Mouse (Mus musculus) erythroid progenitor cell, adult 5-6 weeks (primary cell): Measurements from ENCODE around the gene Kng1. TPM values are rescaled to one million over a fixed set of nuclear protein-coding genes. Genes with fewer than 3 reads are reported as not detected.
"Not testable (repeated sequence)": the region's sequence is repeated elsewhere in the genome, so short reads cannot be mapped to it uniquely, and the experiment has no call there.

Source experiments
- ATAC-seq: replicated peaks from 2 replicates; pipeline ENCODE4 v1.8.0; 2016; ENCODE audit warnings: moderate number of reproducible peaks, mild to moderate bottlenecking, moderate TSS enrichment, inconsistent platforms; ENCODE audit not compliant: poor library complexity, low FRiP score, severe bottlenecking
- total RNA-seq, 2 experiments: library from RNA; stranded (forward) in 1 of 2; stranded (reverse) in 1 of 2; fragments of 150-400 nt in 1 of 2; fragments of 186-747, 209-891 nt in 1 of 2; gene quantifications; 2 replicates each; pipeline versions ENCODE4 v1.2.3 to v1.2.4; 2015 to 2017; ENCODE audit warnings: low replicate concordance in 2 of 2

The Kng1 gene
- 0.72 and 3.4 TPM in 2 replicates for total RNA-seq (2015; ENCODE audit: low replicate concordance)
- not detected in 2 replicates for total RNA-seq (2017; ENCODE audit: low replicate concordance)

DNA sequence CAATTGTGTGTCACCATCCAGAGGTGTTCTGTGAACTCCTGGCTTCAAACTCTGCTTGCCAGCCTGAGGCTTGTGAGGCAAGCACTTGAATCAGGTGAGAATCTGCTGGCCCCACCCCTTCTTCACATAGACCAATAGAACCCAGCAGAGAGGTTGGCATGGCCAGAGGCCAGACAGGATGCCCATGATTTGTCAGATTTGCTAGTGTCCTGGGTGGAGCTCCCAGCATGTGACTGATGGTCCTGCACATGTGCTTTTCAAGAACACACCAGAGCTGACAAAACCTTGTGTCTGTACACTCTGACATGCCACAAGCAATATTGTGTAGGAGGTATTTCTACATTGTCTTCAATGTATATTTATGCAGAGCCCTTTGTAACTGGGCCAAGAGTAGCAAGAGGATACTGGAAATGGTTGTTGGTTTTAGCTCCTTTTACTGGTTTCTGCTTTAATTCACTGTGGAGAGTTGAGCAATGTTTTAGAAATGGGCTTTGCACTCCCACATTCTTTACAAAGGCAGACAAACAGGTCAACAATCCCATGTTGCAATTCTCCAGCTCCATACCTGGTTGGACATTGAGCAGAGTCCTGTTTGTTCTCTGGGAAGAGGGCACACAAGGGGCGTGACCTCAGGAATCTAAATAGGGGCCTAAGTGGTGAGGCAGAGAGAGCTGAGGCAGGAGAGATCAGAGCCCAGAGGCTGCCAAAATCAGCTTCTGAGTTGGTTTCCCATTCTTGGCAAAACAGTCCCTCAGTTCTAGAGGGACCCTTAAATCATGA lies at the start of gene Kng1:
TSS of gene Kng1 (plus strand) at position 198 of the 780 bp plus-strand sequence.
- ATAC-seq = not testable (repeated sequence)

DNA sequence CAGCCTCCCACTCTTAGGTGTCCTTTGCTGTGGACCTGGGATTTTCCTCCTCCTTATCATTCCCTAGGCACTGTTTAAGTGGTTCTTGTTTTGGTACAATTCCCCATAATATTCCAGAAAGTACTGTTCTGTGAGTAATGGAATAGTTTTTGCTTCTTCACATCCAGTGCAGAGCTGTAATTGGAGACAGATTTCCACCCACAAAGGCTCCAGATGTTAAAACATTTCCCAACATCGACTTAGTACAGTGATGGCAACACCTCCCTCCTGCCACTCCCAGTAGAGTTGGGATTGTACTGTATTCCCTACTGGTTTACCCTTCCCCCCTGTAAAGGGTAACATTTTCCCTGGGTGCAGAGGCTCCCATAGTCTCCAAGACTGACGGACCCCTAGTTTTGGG lies 43.9 kb upstream of the Kng1 start:
- ATAC-seq = not testable (repeated sequence)

DNA sequence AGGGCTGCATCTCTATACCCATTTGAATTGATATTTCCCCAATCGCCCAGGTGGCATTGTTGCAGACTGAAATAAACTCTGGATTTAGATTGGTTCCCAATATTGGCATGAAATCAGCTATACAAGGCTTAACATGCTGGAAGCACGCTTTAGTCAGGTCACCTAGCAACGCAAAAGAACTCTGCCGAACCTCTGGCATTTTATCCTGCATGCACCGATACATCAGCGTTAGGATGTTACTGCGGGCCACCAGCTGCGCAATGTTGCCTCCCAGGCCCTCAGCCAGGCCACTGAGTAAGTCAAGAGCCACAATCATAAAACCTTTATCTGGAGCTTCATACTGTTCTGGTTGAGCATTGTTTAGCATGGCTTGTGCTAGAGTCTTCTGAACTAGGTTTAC lies 43.0 kb upstream of the Kng1 start:
- not testable (repeated sequence) for ATAC-seq

DNA sequence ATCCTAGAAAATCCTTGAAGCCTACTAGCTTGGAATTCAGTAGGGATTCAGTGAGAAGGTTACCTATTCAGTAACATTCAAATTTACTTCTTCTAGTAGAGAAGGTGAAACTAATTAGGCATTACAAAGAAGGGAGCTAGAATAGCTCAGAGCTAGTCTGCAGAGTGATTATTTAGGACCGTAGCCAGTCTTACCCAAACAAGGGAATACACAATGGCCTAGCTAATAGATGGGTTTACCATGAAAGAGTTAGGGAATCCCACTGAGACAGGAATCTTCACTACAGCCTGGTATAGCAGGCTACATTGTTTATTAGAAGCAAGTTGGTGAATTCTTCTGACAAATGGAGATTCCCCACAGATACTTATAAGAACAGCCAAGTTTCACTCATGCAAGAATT lies 37.1 kb upstream of the Kng1 start:
- not testable (repeated sequence) for ATAC-seq

DNA sequence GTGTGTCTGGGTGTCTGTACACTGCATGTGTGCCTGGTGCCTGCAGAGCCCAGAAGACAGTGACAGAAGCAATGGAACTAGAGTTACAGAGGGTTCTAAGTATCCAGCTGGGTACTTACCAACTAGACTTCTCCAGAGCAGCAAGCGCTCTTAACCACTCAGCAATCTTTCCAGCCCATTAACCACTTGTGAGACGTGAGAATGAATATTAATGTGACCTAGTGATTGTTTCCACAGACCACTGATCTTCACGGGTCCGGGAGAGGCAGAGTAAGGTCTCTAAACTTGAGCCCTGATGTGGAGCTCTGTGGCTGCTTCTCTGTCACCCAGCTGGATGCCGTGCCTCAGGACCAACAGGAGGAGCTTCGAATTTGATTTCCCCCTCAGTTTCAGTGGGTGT lies 32.6 kb upstream of the Kng1 start:
- no peak for ATAC-seq

DNA sequence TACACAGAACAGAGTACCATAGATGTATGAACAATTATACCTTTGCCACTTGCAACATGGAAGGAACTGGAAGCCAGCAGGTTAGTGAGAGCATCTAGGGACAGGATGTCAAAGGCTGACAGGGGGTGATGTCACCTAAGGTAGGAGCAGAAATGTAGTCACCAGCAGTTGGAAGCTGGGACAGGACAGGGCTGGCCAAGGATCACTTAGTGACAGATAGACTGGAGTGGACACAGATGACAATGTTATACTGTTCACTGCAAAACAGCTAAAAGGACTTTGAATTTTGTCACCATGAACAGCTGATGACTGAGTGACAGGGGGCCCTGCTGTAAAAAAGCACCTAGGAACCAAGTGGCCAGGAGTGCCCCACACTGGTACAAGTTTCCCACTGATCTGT lies 31.1 kb upstream of the Kng1 start:
- no peak for ATAC-seq

DNA sequence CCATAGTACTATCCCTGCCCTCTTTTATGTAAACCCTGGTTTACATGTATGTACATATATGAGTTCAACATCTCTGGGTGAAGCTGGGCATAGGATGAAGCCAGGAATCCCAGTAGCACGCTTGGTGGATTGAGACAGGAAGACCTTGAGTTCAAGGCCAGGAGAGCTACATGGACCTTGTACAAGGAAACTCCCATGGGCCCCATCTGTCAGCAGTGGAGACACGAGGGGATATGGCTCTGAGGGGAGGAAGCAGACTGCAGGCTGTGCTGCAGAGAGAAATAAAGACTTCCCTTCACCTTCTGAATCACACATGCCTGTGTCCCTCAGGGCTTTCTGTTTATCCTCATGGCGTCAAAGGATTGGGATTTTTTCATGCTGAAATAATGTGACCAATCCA lies 30.3 kb upstream of the Kng1 start:
- not testable (repeated sequence) for ATAC-seq

DNA sequence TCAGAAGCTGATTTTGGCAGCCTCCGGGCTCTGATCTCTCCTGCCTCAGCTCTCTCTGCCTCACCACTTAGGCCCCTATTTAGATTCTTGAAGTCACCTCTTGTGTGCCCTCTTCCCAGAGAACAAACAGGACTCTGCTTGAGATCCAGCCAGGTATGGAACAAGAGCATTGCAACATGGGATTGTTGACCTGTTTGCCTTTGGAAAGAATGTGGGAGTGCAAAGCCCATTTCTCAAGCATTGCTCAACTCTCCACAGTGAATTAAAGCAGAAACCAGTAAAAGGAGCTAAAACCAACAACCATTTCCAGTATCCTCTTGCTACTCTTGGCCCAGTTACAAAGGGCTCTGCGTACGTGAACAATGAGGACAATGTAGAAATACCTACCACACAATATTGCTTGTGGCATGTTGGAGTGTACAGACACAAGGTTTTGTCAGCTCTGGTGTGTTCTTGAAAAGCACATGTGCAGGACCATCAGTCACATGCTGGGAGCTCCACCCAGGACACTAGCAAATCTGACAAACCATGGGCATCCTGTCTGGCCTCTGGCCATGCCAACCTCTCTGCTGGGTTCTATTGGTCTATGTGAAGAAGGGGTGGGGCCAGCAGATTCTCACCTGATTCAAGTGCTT lies 28.6 kb upstream of the Kng1 start, which contains the start of gene Kng2:
TSS of gene Kng2 (minus strand) at position 517 of the 635 bp plus-strand sequence.
- not testable (repeated sequence) for ATAC-seq

DNA sequence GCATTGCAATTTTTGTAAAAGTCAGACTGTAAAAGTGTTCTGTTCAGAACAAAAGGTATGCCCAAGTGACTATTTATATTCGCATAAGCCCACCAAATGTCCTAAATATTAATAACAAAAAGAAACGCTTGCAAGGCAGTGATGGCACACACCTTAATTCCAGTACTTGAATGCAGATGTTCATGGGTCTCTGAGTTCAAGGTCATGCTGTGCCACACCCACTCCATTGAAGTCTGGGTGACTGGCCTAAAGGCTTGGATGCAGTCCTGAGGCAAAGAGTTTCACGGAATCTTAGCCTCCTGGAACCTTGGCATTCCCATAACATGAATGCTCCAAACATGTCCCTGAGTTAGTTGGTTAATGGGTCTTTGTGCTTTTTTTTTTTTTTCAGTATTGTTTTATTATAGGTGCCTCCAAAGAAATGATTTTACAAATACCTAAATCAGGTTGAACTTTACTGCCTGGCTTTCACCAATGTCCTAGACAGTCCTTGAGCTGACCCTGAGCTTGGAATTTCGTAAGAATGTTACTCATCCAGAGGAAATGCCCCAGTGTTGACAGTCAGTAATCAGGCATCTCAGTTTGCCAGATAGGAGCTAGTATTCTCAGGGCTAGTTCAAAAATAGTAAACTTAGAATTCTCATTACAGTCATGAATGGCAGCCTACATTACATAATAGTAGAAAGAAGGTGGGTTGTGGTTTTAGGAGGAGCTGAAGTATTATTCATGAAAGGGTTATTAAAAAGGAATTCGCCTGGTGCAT lies 26.8 kb upstream of the Kng1 start:
- ATAC-seq = no peak

DNA sequence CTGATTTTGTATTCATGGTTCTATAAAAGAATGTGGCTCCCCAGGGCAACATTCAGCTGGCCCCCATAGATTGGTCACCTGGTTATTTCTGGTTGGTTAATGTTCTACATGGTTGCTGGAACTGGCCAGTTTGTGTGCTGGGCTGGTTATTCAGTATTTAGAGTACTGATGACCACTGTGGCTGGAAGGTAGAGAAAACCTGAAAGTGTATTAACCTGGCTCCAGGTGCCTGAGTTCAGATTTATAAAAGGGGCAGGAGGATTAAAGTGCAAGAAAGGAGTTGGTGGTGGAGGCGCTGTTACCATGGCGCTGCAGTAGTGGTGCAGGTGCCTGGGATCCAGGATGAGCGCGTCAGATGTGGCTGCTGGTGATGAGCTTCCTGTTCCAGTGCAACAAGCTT lies 24.0 kb upstream of the Kng1 start:
- no peak for ATAC-seq

DNA sequence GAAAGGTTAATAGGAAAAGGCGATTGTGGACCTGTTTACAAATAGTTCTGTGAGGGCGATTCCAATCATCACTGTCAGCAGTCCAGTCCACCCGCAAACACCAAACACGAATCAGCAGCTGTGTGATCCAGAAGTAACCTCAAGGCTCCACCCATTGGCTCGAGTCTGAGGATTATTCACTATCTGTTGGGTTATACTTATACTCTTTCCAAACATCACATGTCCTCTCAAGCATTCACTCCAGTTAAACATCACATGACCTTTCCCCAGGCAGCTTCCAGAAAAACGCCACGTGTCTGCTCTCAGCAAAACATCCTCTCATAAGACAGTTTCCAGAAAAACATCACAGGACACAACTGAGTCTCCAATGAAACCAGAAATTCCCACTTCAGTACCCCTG lies 19.9 kb upstream of the Kng1 start:
- no peak for ATAC-seq

DNA sequence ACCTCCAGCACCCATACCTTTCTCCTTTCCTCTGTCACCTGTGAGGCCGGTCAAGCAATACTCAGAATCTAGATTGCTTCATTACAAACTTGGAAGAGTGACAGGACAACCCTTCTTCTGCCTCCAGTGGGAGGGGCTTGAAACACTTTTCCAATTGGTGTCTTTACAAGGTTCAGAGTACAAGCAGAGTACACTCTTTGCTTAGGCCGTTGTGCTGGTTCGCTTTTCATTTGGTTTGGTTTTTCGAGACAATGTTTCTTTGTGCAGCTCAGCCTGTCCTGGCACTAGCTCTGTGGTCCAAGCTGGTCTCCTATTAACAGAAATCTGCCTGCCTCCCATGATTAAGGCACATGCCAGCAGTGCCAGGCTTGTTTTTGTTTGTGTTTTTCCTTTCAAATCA lies 18.4 kb upstream of the Kng1 start:
- no peak for ATAC-seq

DNA sequence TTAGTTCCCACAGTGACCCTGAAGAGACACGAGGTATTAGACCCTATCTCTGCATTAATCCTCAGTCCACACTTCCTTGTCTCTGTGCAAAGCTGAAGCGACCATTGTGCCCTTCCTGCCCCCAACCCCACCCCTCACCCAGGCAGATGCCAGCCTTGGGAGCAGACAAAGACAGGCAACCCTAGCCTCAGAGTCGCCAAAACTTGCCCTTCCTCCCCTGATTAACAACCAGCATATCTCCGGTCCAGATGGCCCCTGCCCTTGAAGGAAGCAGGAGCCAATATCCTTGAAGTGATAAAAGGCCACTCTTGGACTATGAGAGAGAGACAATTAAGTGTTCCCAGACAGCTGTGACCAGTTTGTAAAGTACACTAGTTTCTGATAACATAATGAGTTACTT lies 16.8 kb upstream of the Kng1 start:
- ATAC-seq = no peak

DNA sequence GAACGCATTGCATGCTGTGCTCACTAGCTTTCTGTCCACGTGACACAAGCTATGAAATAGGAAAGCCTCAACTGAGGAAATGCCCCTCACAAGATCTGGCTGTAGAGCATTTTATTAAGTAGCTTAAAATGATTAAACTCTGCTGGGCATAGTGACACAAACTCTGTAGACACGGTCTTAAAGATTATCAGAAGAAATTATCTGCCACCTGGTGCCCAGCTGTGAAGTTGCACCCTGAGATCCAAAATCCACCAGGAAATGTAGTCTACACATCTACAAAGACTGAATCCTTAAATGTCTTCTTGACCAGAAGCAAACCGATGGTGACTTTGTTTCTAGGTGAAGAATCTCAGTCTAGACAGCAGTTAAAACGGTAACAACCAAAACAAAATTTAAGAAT lies 11.3 kb upstream of the Kng1 start:
- ATAC-seq = no peak

DNA sequence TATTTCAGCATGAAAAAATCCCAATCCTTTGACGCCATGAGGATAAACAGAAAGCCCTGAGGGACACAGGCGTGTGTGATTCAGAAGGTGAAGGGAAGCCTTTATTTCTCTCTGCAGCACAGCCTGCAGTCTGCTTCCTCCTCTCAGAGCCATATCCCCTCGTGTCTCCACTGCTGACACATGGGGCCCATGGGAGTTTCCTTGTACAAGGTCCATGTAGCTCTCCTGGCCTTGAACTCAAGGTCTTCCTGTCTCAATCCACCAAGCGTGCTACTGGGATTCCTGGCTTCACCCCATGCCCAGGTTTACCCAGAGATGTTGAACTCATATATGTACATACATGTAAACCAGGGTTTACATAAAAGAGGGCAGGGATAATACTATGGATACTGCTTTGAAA lies 2.0 kb downstream of the Kng1 start:
- ATAC-seq = not testable (repeated sequence)

DNA sequence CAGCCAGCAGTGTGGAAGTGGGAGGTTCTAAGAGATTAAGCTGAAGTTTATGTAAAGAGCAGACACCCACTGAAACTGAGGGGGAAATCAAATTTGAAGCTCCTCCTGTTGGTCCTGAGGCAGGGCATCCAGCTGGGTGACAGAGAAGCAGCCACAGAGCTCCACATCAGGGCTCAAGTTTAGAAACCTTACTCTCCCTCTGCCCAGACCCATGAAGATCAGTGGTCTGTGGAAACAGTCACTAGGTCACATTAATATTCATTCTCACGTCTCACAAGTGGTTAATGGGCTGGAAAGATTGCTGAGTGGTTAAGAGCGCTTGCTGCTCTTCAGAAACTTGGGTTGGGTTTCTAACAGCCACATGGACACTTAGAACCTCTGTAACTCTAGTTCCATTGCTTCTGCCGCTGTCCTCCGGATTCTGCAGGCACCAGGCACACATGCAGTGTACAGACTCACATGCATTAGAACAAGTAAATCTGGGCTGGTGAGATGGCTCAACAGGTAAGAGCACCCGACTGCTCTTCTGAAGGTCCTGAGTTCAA lies 3.2 kb downstream of the Kng1 start:
- ATAC-seq = not testable (repeated sequence)

DNA sequence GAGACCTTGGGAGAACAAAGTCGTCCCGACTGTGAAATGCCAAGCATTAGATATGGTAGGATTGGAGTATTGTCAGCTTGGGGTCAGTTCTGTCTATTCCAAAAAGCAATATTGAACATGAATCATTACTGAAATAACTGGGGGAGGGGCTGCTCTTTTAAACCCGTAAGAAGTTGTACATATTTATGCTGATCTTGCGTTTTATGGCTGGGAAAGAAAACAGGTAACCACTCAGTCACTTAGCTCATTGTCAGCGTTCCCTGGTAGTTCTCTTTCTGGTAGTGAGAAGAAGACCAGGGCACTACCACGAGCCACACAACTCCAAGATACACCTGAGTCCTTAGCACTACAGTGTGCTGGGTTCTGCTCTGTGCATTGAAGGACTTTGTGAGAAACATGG lies 19.9 kb downstream of the Kng1 start:
- ATAC-seq = not testable (repeated sequence)

DNA sequence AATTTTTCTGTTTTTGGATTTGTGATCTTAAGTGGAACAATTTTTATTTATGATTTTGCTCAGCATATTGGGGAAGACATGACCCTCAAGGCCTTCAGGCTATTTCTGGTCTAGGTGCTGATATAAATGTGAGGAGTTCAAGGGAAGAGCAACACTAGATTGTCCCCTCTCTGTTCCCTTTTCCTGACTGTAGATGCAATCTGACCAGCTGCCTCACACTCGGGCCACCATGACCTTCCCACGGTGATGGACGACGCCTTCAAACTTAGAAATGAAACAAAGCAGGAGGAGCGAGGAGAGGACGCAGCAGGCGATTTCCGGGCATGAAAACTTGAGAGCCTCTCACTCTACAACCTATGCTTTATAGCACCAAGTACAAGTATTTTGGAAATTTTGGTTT lies 29.5 kb downstream of the Kng1 start:
- not testable (repeated sequence) for ATAC-seq

DNA sequence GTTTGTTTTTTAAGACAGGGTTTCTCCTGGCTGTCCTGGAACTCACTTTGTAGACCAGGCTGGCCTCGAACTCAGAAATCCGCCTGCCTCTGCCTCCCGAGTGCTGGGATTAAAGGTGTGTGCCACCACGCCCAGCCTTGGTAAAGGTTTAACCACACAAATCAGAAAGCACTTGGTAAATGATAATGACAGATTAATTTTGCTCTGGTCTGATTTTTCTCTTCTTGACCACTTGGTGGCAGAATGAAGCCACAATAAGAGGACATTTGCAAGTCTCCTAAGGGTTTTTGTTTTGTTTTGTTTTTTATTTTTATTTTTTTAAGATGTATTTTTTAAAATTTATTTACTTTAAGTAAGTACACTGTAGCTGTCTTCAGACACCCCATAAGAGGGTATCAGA lies 30.0 kb downstream of the Kng1 start:
- ATAC-seq = not testable (repeated sequence)

DNA sequence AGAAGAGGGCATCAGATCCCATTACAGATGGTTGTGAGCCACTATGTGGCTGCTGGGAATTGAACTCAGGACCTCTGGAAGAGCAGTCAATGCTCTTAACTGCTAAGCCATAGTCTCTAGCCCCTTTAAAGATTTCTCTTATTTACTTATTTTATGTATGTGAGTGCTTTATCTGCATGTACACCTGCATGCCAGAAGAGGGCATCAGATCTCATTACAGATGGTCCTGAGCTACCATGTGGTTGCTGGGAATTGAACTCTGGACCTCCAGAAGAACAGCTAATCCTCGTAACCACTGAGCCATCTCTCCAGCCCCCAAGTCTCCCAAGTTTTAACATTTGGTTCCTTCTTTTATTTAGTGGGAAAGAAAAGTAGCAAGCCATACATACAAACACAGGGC lies 30.8 kb downstream of the Kng1 start:
- ATAC-seq = not testable (repeated sequence)
